Mouse (Mus musculus): ENCODE data around the gene Elf2. TPM values are rescaled to one million over a fixed set of nuclear protein-coding genes. Genes with fewer than 3 reads are reported as not detected.

Elf2 gene
- polyA plus RNA-seq, 1 experiment, result 106 TPM

- Histone ChIP-seq H3K4me3 (ENCODE audit: control insufficient read depth, insufficient read depth, low read length) (no peak overlapping the region), H3K36me3 (ENCODE audit: control insufficient read depth, insufficient read depth, low read length) (peaks cover 83% of the 10 kb centered on the region), H3K27ac (ENCODE audit: control insufficient read depth, insufficient read depth, low read length) (no peak overlapping the region), H3K4me1 (replicated peaks; ENCODE audit: control insufficient read depth, insufficient read depth, low read length) (peaks cover 3% of the 10 kb centered on the region), H3K27me3 (ENCODE audit: control insufficient read depth, insufficient read depth, low read length) (no peaks in the 10 kb centered on the region)
- no peak for TF ChIP-seq CTCF (IDR thresholded peaks at IDR 0.05; ENCODE audit: borderline replicate concordance, control insufficient read depth, extremely low read depth, insufficient read depth, low read length, poor library complexity)
- TF ChIP-seq POLR2A (IDR thresholded peaks at IDR 0.05; ENCODE audit: control insufficient read depth, extremely low read depth, insufficient read depth, low read length, poor library complexity), result no peak
- DNase-seq, result no peak
- 95% methylated on average over 8 of the region's 8 CpGs for WGBS
Measured at GRCm38 (mm10) chr3:51262942-51263341, 77.5 kb downstream of the Elf2 start.

- no peaks in the 10 kb centered on the region for H3K4me1 ChIP-seq (replicated peaks; ENCODE audit: control insufficient read depth, insufficient read depth, low read length)
- H3K4me3 ChIP-seq (ENCODE audit: control insufficient read depth, insufficient read depth, low read length), result no peak overlapping the region
- no peaks in the 10 kb centered on the region for H3K27me3 ChIP-seq (ENCODE audit: control insufficient read depth, insufficient read depth, low read length)
- no peak overlapping the region for H3K27ac ChIP-seq (ENCODE audit: control insufficient read depth, insufficient read depth, low read length)
- 96% methylated on average over 5 of the region's 5 CpGs for WGBS
- TF ChIP-seq CTCF (IDR thresholded peaks at IDR 0.05; ENCODE audit: borderline replicate concordance, control insufficient read depth, extremely low read depth, insufficient read depth, low read length, poor library complexity) (no peak), POLR2A (IDR thresholded peaks at IDR 0.05; ENCODE audit: control insufficient read depth, extremely low read depth, insufficient read depth, low read length, poor library complexity) (no peak)
- H3K36me3 ChIP-seq (ENCODE audit: control insufficient read depth, insufficient read depth, low read length), result peaks cover 93% of the 10 kb centered on the region
- no peak for DNase-seq
Measured at GRCm38 (mm10) chr3:51258070-51258469, 82.4 kb downstream of the Elf2 start.

GRCm38 (mm10) chr3:51256450-51256849, 84.0 kb downstream of the Elf2 start:
- 94% methylated on average over 12 of the region's 12 CpGs for WGBS
- Histone ChIP-seq H3K27ac (ENCODE audit: control insufficient read depth, insufficient read depth, low read length) (no peak overlapping the region), H3K4me3 (ENCODE audit: control insufficient read depth, insufficient read depth, low read length) (no peak overlapping the region), H3K4me1 (replicated peaks; ENCODE audit: control insufficient read depth, insufficient read depth, low read length) (no peaks in the 10 kb centered on the region), H3K27me3 (ENCODE audit: control insufficient read depth, insufficient read depth, low read length) (no peaks in the 10 kb centered on the region), H3K36me3 (ENCODE audit: control insufficient read depth, insufficient read depth, low read length) (peaks cover 91% of the 10 kb centered on the region)
- TF ChIP-seq POLR2A (IDR thresholded peaks at IDR 0.05; ENCODE audit: control insufficient read depth, extremely low read depth, insufficient read depth, low read length, poor library complexity), result no peak
- TF ChIP-seq CTCF (IDR thresholded peaks at IDR 0.05; ENCODE audit: borderline replicate concordance, control insufficient read depth, extremely low read depth, insufficient read depth, low read length, poor library complexity), result no peak
- no peak for DNase-seq

GRCm38 (mm10) chr3:51254784-51255183, 85.7 kb downstream of the Elf2 start:
- WGBS, result 80% methylated on average over 7 of the region's 7 CpGs
- H3K4me1 ChIP-seq (replicated peaks; ENCODE audit: control insufficient read depth, insufficient read depth, low read length), result no peaks in the 10 kb centered on the region
- DNase-seq, result no peak
- H3K36me3 ChIP-seq (ENCODE audit: control insufficient read depth, insufficient read depth, low read length), result peaks cover 83% of the 10 kb centered on the region
- TF ChIP-seq CTCF (IDR thresholded peaks at IDR 0.05; ENCODE audit: borderline replicate concordance, control insufficient read depth, extremely low read depth, insufficient read depth, low read length, poor library complexity) (no peak), POLR2A (IDR thresholded peaks at IDR 0.05; ENCODE audit: control insufficient read depth, extremely low read depth, insufficient read depth, low read length, poor library complexity) (no peak)
- H3K4me3 ChIP-seq (ENCODE audit: control insufficient read depth, insufficient read depth, low read length), result no peak overlapping the region
- H3K27me3 ChIP-seq (ENCODE audit: control insufficient read depth, insufficient read depth, low read length), result no peaks in the 10 kb centered on the region
- H3K27ac ChIP-seq (ENCODE audit: control insufficient read depth, insufficient read depth, low read length), result no peak overlapping the region

GRCm38 (mm10) chr3:51252689-51253402, 87.6 kb downstream of the Elf2 start:
- Histone ChIP-seq H3K27me3 (ENCODE audit: control insufficient read depth, insufficient read depth, low read length) (no peaks in the 10 kb centered on the region), H3K4me3 (ENCODE audit: control insufficient read depth, insufficient read depth, low read length) (no peak overlapping the region), H3K4me1 (replicated peaks; ENCODE audit: control insufficient read depth, insufficient read depth, low read length) (no peaks in the 10 kb centered on the region), H3K27ac (ENCODE audit: control insufficient read depth, insufficient read depth, low read length) (no peak overlapping the region), H3K36me3 (ENCODE audit: control insufficient read depth, insufficient read depth, low read length) (peaks cover 71% of the 10 kb centered on the region)
- WGBS, result 95% methylated on average over 12 of the region's 12 CpGs
- TF ChIP-seq CTCF (IDR thresholded peaks at IDR 0.05; ENCODE audit: borderline replicate concordance, control insufficient read depth, extremely low read depth, insufficient read depth, low read length, poor library complexity), result no peak
- TF ChIP-seq POLR2A (IDR thresholded peaks at IDR 0.05; ENCODE audit: control insufficient read depth, extremely low read depth, insufficient read depth, low read length, poor library complexity), result no peak
- no peak for DNase-seq

GRCm38 (mm10) chr3:51252223-51252622, 88.2 kb downstream of the Elf2 start:
- no peak overlapping the region for H3K27ac ChIP-seq (ENCODE audit: control insufficient read depth, insufficient read depth, low read length)
- TF ChIP-seq POLR2A (IDR thresholded peaks at IDR 0.05; ENCODE audit: control insufficient read depth, extremely low read depth, insufficient read depth, low read length, poor library complexity) (no peak), CTCF (IDR thresholded peaks at IDR 0.05; ENCODE audit: borderline replicate concordance, control insufficient read depth, extremely low read depth, insufficient read depth, low read length, poor library complexity) (no peak)
- H3K36me3 ChIP-seq (ENCODE audit: control insufficient read depth, insufficient read depth, low read length), result peaks cover 65% of the 10 kb centered on the region
- no peaks in the 10 kb centered on the region for H3K4me1 ChIP-seq (replicated peaks; ENCODE audit: control insufficient read depth, insufficient read depth, low read length)
- WGBS, result 93% methylated on average over 1 of the region's 1 CpGs
- H3K4me3 ChIP-seq (ENCODE audit: control insufficient read depth, insufficient read depth, low read length), result no peak overlapping the region
- no peak for DNase-seq
- no peaks in the 10 kb centered on the region for H3K27me3 ChIP-seq (ENCODE audit: control insufficient read depth, insufficient read depth, low read length)

Measured in thymus, adult 2 months (tissue).